In the genomic region with DNA sequence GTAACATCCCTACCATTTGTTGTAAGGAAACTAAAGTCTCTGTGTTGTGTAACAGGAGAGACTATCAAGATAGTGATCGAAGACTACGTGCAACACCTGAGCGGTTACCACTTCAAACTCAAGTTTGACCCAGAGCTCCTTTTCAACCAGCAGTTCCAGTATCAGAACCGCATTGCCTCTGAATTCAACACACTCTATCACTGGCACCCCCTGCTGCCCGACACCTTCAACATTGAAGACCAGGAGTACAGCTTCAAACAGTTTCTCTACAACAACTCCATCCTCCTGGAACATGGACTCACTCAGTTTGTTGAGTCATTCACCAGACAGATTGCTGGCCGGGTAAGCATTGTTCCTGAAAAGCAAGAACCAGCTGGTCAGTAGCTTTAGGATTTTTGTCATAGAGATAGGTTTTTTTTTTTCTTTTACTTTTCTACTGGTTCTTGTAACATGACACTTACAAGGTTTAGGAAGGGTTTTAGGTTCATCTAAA, we compare ENCODE assay signal across 22 mouse cellular contexts. TPM values are rescaled to one million over a fixed set of nuclear protein-coding genes. Genes with fewer than 3 reads are reported as not detected.
DNase-seq lines count a peak whose midpoint lies in the region; ATAC-seq and TF ChIP-seq lines count a peak whose summit lies in the region.
"Had no signal": no experiment of that assay in that cellular context is flagged by ENCODE, and none has a peak within 500 bp of the region (broad histone marks: within the 10 kb centered on the region; RNA-seq: fewer than 3 reads in every experiment).

No protein-coding gene starts in this region.

- no peaks in the 10 kb centered on the region for H3K27me3 ChIP-seq in heart, embryonic 11.5 days (ENCODE audit: control insufficient read depth, insufficient read depth, low read length)
- H3K27me3 ChIP-seq in lung, postnatal 0 days (replicated peaks; ENCODE audit: insufficient read depth, low read length): no peaks in the 10 kb centered on the region
- H3K27me3 ChIP-seq: heart, embryonic 13.5 days; hindbrain, embryonic 15.5 days; Patski had no signal

- TF ChIP-seq EP300 in lung, postnatal 0 days (IDR thresholded peaks at IDR 0.05): no peak

- no peak overlapping the region for H3K4me3 ChIP-seq in heart, embryonic 11.5 days (ENCODE audit: low read depth, low read length)
- H3K4me3 ChIP-seq in layer of hippocampus, adult 2 months: no peak overlapping the region
- H3K4me3 ChIP-seq in lung, postnatal 0 days (ENCODE audit: low read depth, low read length): no peak overlapping the region
- H3K4me3 ChIP-seq: embryonic facial prominence, embryonic 10.5 days; erythroblast, embryonic 14.5 days; forebrain, embryonic 10.5 days; heart, embryonic 13.5 days; hindbrain, embryonic 15.5 days had no signal

- no peak overlapping the region for H3K4me2 ChIP-seq in heart, embryonic 11.5 days
- no peak overlapping the region for H3K4me2 ChIP-seq in lung, postnatal 0 days (replicated peaks; ENCODE audit: low read depth, low read length)
- H3K4me2 ChIP-seq: heart, embryonic 13.5 days; hindbrain, embryonic 15.5 days had no signal

- 72% methylated on average over 6 of the region's 6 CpGs for WGBS in heart, embryonic 11.5 days (ENCODE audit: insufficient replicate concordance)
- 79% methylated on average over 6 of the region's 6 CpGs for WGBS in lung, postnatal 0 days

- peaks cover 4% of the 10 kb centered on the region for H3K4me1 ChIP-seq in heart, embryonic 11.5 days (ENCODE audit: control insufficient read depth, insufficient read depth, low read length)
- no peaks in the 10 kb centered on the region for H3K4me1 ChIP-seq in lung, postnatal 0 days (ENCODE audit: insufficient read depth, low read depth, low read length)

- H3K36me3 ChIP-seq in heart, embryonic 11.5 days (ENCODE audit: control insufficient read depth, insufficient read depth, low read length): no peaks in the 10 kb centered on the region
- H3K36me3 ChIP-seq in lung, postnatal 0 days (ENCODE audit: insufficient read depth, low read length): no peaks in the 10 kb centered on the region
- H3K36me3 ChIP-seq: embryonic facial prominence, embryonic 10.5 days; forebrain, embryonic 10.5 days; G1E; heart, embryonic 13.5 days; hindbrain, embryonic 15.5 days had no signal

- no peak for ATAC-seq in heart, embryonic 11.5 days (replicated peaks; ENCODE audit: insufficient number of reproducible peaks, low FRiP score, low TSS enrichment)
- no peak for ATAC-seq in lung, postnatal 0 days
- ATAC-seq: activated CD4-positive, CD25-positive, alpha-beta regulatory T cell, adult 4 months; forebrain, embryonic 14.5 days; Patski had no signal

- no peaks in the 10 kb centered on the region for H3K9me3 ChIP-seq in heart, embryonic 11.5 days (replicated peaks; ENCODE audit: control insufficient read depth, low read length)
- H3K9me3 ChIP-seq in lung, postnatal 0 days (ENCODE audit: low read length): no peaks in the 10 kb centered on the region
- H3K9me3 ChIP-seq: embryonic facial prominence, embryonic 10.5 days; forebrain, embryonic 10.5 days; heart, embryonic 13.5 days; hindbrain, embryonic 15.5 days had no signal

- peak; percentile 55 for DNase-seq in heart, adult 11 months
- no peak for DNase-seq in layer of hippocampus, adult 2 months (ENCODE audit: low spot score in 2 of 2)
- no peak for DNase-seq in layer of hippocampus, postnatal 14 days (ENCODE audit: low spot score in 2 of 2)
- DNase-seq in 416B (ENCODE audit: low read depth): peak; percentile 30
- peak; percentile 35 for DNase-seq in brain, adult 2 months (ENCODE audit: low read depth, low spot score)
- DNase-seq in lung, postnatal 0 days (ENCODE audit: low spot score): no peak
- no peak for DNase-seq in spleen, adult 12 weeks (ENCODE audit: low spot score)
- DNase-seq: adrenal gland, postnatal 25 days; cerebellum, adult 2 months; cerebellum, postnatal 10 days; gastrocnemius, postnatal 14 days; heart, postnatal 36 days had no signal

- H3K27ac ChIP-seq in heart, embryonic 11.5 days (ENCODE audit: low read depth, low read length): no peak overlapping the region
- H3K27ac ChIP-seq in layer of hippocampus, adult 2 months: no peak overlapping the region
- H3K27ac ChIP-seq in lung, postnatal 0 days (ENCODE audit: low read length): no peak overlapping the region
- H3K27ac ChIP-seq: embryonic facial prominence, embryonic 10.5 days; forebrain, embryonic 10.5 days; heart, embryonic 13.5 days; hindbrain, embryonic 15.5 days had no signal

- H3K9ac ChIP-seq in heart, embryonic 11.5 days (ENCODE audit: low read depth, low read length): no peak overlapping the region
- no peak overlapping the region for H3K9ac ChIP-seq in lung, postnatal 0 days (replicated peaks; ENCODE audit: low read depth)
- H3K9ac ChIP-seq: heart, embryonic 13.5 days; hindbrain, embryonic 15.5 days had no signal

- peak; percentile 39 for TF ChIP-seq CTCF in layer of hippocampus, adult 2 months (conservative IDR thresholded peaks at IDR 0.05)
- TF ChIP-seq CTCF in lung, postnatal 0 days (IDR thresholded peaks at IDR 0.05): no peak

RNA-seq across cellular contexts. Expression of gene Ptgs2, which starts 4.4 kb away (rescaled TPM):
- 0.07 and 0.52 TPM in 2 replicates for polyA plus RNA-seq in heart, embryonic 11.5 days (2014; fragmentation: Nextera tagmentation; extraction: Ambion mirVana)
- 10 to 100 TPM; 19.8 to 21.0 TPM for total RNA-seq in layer of hippocampus, adult 2 months (2021)
- 10 to 100 TPM; 14.8 to 15.6 TPM for total RNA-seq in layer of hippocampus, postnatal 14 days (2021)
- polyA plus RNA-seq in lung, postnatal 0 days (2015; fragmentation: Nextera tagmentation; extraction: Ambion mirVana): 1.5 and 1.8 TPM in 2 replicates
- total RNA-seq: G1E had no signal
- polyA plus RNA-seq: activated CD4-positive, CD25-positive, alpha-beta regulatory T cell, adult 4 months; erythroblast, embryonic 14.5 days; forebrain, embryonic 10.5 days; forebrain, embryonic 14.5 days; G1E had no signal

Comparison
In these comparisons a context has a peak if more than half of its experiments do, and no peak if none do; other contexts are left out.
1. DNase-seq: peak in heart, adult 11 months (single experiment), 416B (single experiment) and brain, adult 2 months (single experiment); none in layer of hippocampus, adult 2 months (0 of 2), layer of hippocampus, postnatal 14 days (0 of 2), lung, postnatal 0 days (single experiment) and spleen, adult 12 weeks (single experiment).